Mouse (Mus musculus) C2C12 (cell line): ENCODE results near the gene Magi1.

ENCODE experiments used
- CTCF ChIP-seq: IDR thresholded peaks from one replicate; pipeline ENCODE4 v1.5.1; 2011; ENCODE audit not compliant: control insufficient read depth, insufficient read depth, insufficient read length
- FOSL1 ChIP-seq: IDR thresholded peaks from one replicate; pipeline ENCODE4 v1.8.0; 2011; ENCODE audit warnings: mild to moderate bottlenecking, low read length; ENCODE audit not compliant: poor library complexity, insufficient read depth, severe bottlenecking
- MAX ChIP-seq: IDR thresholded peaks from one replicate; pipeline ENCODE4 v1.6.1; 2011; ENCODE audit warnings: mild to moderate bottlenecking, control low read depth
- MYOD1 ChIP-seq: IDR thresholded peaks from one replicate; pipeline ENCODE4 v1.6.1; 2011; ENCODE audit warnings: low read depth; ENCODE audit not compliant: control insufficient read depth, insufficient read length
- MYOG ChIP-seq: IDR thresholded peaks from one replicate; pipeline ENCODE4 v1.6.1; 2011; ENCODE audit not compliant: control insufficient read depth, insufficient read length; ENCODE audit errors: extremely low read depth
- USF1 ChIP-seq: IDR thresholded peaks from one replicate; pipeline ENCODE4 v1.6.1; 2011; ENCODE audit warnings: low read depth, mild to moderate bottlenecking, control low read depth, moderate library complexity

- TF ChIP-seq CTCF (no peak), MAX (no peak), USF1 (no peak), MYOG (no peak), MYOD1 (no peak), FOSL1 (no peak)
These were observed 549.9 kb downstream of the Magi1 start for GRCm38 (mm10) chr6:93733800-93734199.
